Mouse (Mus musculus) G1E (cell line): ENCODE data around the gene Zfp143.

Experiments used
- CTCF ChIP-seq: IDR thresholded peaks from 2 replicates; pipeline ENCODE4 v1.5.1; 2012; ENCODE audit warnings: low read depth, low read length, inconsistent platforms, mixed read lengths
- POLR2AphosphoS5 ChIP-seq: IDR thresholded peaks from 2 replicates; pipeline ENCODE4 v1.6.1; 2012; ENCODE audit warnings: low read depth, low read length, inconsistent platforms; ENCODE audit not compliant: insufficient replicate concordance

DNA sequence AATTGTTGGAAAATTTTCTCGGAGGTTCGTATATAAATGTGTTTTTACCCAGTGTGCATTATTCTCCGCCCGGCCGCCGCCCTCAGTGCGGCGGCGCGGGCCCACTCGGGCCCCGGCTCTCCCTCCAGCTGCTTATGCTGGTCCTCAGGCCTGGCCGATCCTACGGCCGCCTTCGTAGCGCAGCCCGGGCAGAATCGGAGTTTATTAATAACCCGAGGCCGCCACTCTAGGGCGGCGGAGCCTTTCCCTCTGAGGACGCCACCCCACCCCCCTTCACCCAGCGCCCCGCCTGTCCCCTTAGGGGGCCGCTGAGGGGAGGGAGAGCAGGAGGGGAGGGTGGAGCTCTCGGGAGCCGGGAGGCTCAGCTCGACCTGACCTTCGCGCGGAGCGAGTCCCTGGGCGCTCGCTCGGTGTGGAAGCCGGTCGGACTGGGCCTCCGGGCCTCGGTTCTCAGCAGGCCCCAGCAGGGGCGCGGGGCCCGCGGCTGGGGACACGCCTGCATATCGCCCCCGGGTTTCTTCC is 796 bp downstream of the Zfp143 start:
- TF ChIP-seq POLR2AphosphoS5 (no peak), CTCF (no peak)
